Mouse (Mus musculus) megakaryocyte, embryonic 14.5 days (primary cell): ENCODE results near the gene Garem2.

Source experiments
- FLI1 ChIP-seq: IDR thresholded peaks from 2 replicates; pipeline ENCODE4 v1.6.1; 2012; ENCODE audit warnings: low read length, inconsistent platforms, mixed read lengths
- GATA1 ChIP-seq: IDR thresholded peaks from 3 replicates; pipeline ENCODE4 v1.6.1; 2012; ENCODE audit warnings: mixed read lengths, low read length, inconsistent platforms, borderline replicate concordance

GRCm38 (mm10) chr5:30104339-30104738, 622 bp upstream of the Garem2 start:
- TF ChIP-seq GATA1 (no peak), FLI1 (no peak)
